In the genomic region with DNA sequence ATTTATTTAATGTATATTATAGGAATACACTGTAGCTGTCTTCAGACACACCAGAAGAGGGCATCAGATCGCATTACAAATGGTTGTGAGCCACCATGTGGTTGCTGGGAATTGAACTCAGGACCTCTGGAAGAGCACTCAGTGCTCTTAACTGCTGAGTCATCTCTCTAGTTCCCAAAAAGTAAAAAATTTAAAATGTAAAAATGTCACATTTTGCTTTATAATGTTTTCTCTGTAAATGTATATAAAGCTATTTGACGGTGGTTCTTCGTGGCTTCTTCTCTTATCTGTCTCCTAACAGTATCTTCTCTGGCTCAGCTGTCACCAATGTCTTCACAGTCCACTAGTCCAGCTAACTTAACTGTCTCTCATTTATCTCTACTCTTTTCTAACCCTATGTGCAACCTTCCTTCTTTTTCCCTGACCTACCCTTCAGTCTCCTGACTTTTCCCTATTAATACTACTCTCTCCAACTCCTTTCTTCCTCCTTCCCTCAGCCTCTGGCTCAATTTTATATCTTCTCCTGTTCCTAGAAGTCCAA, we compare ENCODE assay signal across 14 mouse cellular contexts.
"Had no signal": no experiment of that assay in that cellular context is flagged by ENCODE, and none has a peak within 500 bp of the region (broad histone marks: within the 10 kb centered on the region; RNA-seq: fewer than 3 reads in every experiment).

No protein-coding gene starts in this region.

- H3K4me3 ChIP-seq: kidney, embryonic 15.5 days; limb, embryonic 13.5 days; midbrain, embryonic 10.5 days; neural tube, embryonic 13.5 days; stomach, embryonic 15.5 days had no signal

- H3K27me3 ChIP-seq: kidney, embryonic 15.5 days; limb, embryonic 13.5 days; neural tube, embryonic 13.5 days; stomach, embryonic 15.5 days had no signal

- H3K9ac ChIP-seq: kidney, embryonic 15.5 days; limb, embryonic 13.5 days; neural tube, embryonic 13.5 days; stomach, embryonic 15.5 days had no signal

- H3K27ac ChIP-seq: kidney, embryonic 15.5 days; limb, embryonic 13.5 days; midbrain, embryonic 10.5 days; neural tube, embryonic 13.5 days; stomach, embryonic 15.5 days had no signal

- H3K4me1 ChIP-seq: kidney, embryonic 15.5 days; limb, embryonic 13.5 days; midbrain, embryonic 10.5 days; neural tube, embryonic 13.5 days; stomach, embryonic 15.5 days had no signal

- H3K4me2 ChIP-seq: kidney, embryonic 15.5 days; limb, embryonic 13.5 days; neural tube, embryonic 13.5 days; stomach, embryonic 15.5 days had no signal

- ATAC-seq: intestine, embryonic 16.5 days; midbrain, embryonic 16.5 days had no signal

- DNase-seq: kidney, adult 2 months; kidney, postnatal 25 days; left cerebral cortex, postnatal 4 days; lung, adult 18-20 months; retina, postnatal 1 day; right cerebral cortex, postnatal 4 days; thymus, postnatal 4 days had no signal

- H3K9me3 ChIP-seq: kidney, embryonic 15.5 days; limb, embryonic 13.5 days; midbrain, embryonic 10.5 days; neural tube, embryonic 13.5 days; stomach, embryonic 15.5 days had no signal
